Mouse (Mus musculus) heart, adult 2 months (tissue): ENCODE data around the gene Map2k5. TPM values are rescaled to one million over a fixed set of nuclear protein-coding genes. Genes with fewer than 3 reads are reported as not detected.

Experiments used
- DNase-seq, 2 experiments: peaks; one replicate each; pipeline ENCODE4 v3.0.0; 2021
- H3K27ac ChIP-seq: fragments of 200-600 bp; 2 replicates; pipeline ENCODE4 v1.8.1; 2022
- H3K27me3 ChIP-seq: fragments of 200-500 bp; 2 replicates; pipeline ENCODE4 v1.6.1; 2012; ENCODE audit warnings: mild to moderate bottlenecking, low read length, inconsistent platforms, mixed read lengths; ENCODE audit not compliant: control insufficient read depth, insufficient read depth
- H3K36me3 ChIP-seq: fragments of 200-500 bp; 2 replicates; pipeline ENCODE4 v1.6.1; 2012; ENCODE audit warnings: low read length, inconsistent platforms; ENCODE audit not compliant: control insufficient read depth, insufficient read depth
- H3K4me1 ChIP-seq: fragments of 200-500 bp; 2 replicates; pipeline ENCODE4 v1.6.1; 2011; ENCODE audit warnings: low read length; ENCODE audit not compliant: control insufficient read depth, insufficient read depth
- H3K4me3 ChIP-seq: fragments of 200-600 bp; 2 replicates; pipeline ENCODE4 v1.8.1; 2022
- H3K79me2 ChIP-seq: fragments of 200-500 bp; replicated peaks from 2 replicates; pipeline ENCODE4 v1.6.1; 2012; ENCODE audit warnings: mild to moderate bottlenecking, inconsistent platforms, low read length, moderate library complexity, mixed read lengths; ENCODE audit not compliant: control insufficient read depth, insufficient read depth
- H3K9ac ChIP-seq: fragments of 200-500 bp; 2 replicates; pipeline ENCODE4 v1.6.1; 2012; ENCODE audit warnings: low read depth, mild to moderate bottlenecking, control low read depth, inconsistent platforms, low read length, mixed read lengths
- CTCF ChIP-seq: fragments of 200-600 bp; IDR thresholded peaks from 2 replicates; pipeline ENCODE4 v1.8.1; 2022; ENCODE audit warnings: antibody characterized with exemption, mild to moderate bottlenecking, moderate library complexity
- EP300 ChIP-seq: fragments of 200-500 bp; IDR thresholded peaks from 2 replicates; pipeline ENCODE4 v1.6.1; 2011; ENCODE audit warnings: low read depth, low read length, control low read depth; ENCODE audit not compliant: insufficient read depth
- POLR2A ChIP-seq: fragments of 200-500 bp; IDR thresholded peaks from 2 replicates; pipeline ENCODE4 v1.6.1; 2011; ENCODE audit warnings: mild to moderate bottlenecking, low read depth, low read length, control low read depth; ENCODE audit not compliant: insufficient read depth
- WGBS: fragments of 180-500 bp; shearing (Covaris S2); methylation state at CpG from one replicate; pipeline ENCODE4 v1.1.7; 2018; 5-methylcytosine and 5-hydroxymethylcytosine counted together
- intact Hi-C: fragments of 180-260 bp; cut with DNase I; formaldehyde crosslinking; loops from one replicate; pipeline ENCODE4 v1.15.1; 2025
- polyA plus RNA-seq: library from polyadenylated mRNA; depleted of rRNA; stranded (reverse); fragments of >200 nt; gene quantifications from 2 replicates; pipeline ENCODE4 v1.2.3, GENCODE M21; 2012
- total RNA-seq, 2 experiments: library from RNA; stranded (reverse); gene quantifications; 2 replicates each; pipeline ENCODE4 v1.2.3; 2021

Map2k5 gene
- total and polyA plus RNA-seq, 3 experiments, result 17.9 to 31.8 (median 20.7) TPM

GRCm38 (mm10) chr9:63169127-63169526 lies 208.6 kb downstream of the Map2k5 start:
- Histone ChIP-seq H3K79me2 (no peaks in the 10 kb centered on the region), H3K4me3 (no peak overlapping the region), H3K27me3 (no peaks in the 10 kb centered on the region), H3K4me1 (no peaks in the 10 kb centered on the region), H3K9ac (no peak overlapping the region), H3K27ac (no peak overlapping the region), H3K36me3 (no peaks in the 10 kb centered on the region)
- DNase-seq, result no peak
- no peak for TF ChIP-seq POLR2A
- 0 out of 2 replicates have a peak, but pooled peaks have one; percentile 17 for TF ChIP-seq CTCF
- TF ChIP-seq EP300, result no peak
- intact Hi-C loops, result no loop called here
- WGBS, result 83% methylated on average over 1 of the region's 1 CpGs

- Histone ChIP-seq H3K36me3 (no peaks in the 10 kb centered on the region), H3K27ac (no peak overlapping the region), H3K4me1 (no peaks in the 10 kb centered on the region), H3K79me2 (no peaks in the 10 kb centered on the region), H3K27me3 (no peaks in the 10 kb centered on the region), H3K4me3 (no peak overlapping the region), H3K9ac (no peak overlapping the region)
- TF ChIP-seq POLR2A (no peak), EP300 (no peak), CTCF (no peak)
- 64% methylated on average over 9 of the region's 9 CpGs for WGBS
- no peak for DNase-seq
- intact Hi-C loops, result no loop called here
Observed at GRCm38 (mm10) chr9:63165070-63165469, 212.6 kb downstream of the Map2k5 start.

GRCm38 (mm10) chr9:63163756-63164155 lies 213.9 kb downstream of the Map2k5 start:
- 80% methylated on average over 8 of the region's 8 CpGs for WGBS
- no peak for DNase-seq

GRCm38 (mm10) chr9:63151949-63152348 lies 225.8 kb downstream of the Map2k5 start:
- no peak for DNase-seq
- Histone ChIP-seq H3K79me2 (no peaks in the 10 kb centered on the region), H3K36me3 (no peaks in the 10 kb centered on the region), H3K27ac (no peak overlapping the region), H3K9ac (no peak overlapping the region), H3K4me1 (no peaks in the 10 kb centered on the region), H3K4me3 (no peak overlapping the region), H3K27me3 (peaks cover 18% of the 10 kb centered on the region)
- WGBS, result 33% methylated on average over 14 of the region's 14 CpGs
- TF ChIP-seq EP300 (no peak), CTCF (no peak), POLR2A (no peak)
- intact Hi-C loops, result no loop called here

More at GRCm38 (mm10) chr9:63163756-63164155, 213.9 kb downstream of the Map2k5 start:
- no peak overlapping the region for H3K4me3 ChIP-seq
- TF ChIP-seq EP300 (no peak), POLR2A (no peak), CTCF (no peak)
- H3K9ac ChIP-seq, result no peak overlapping the region
- H3K36me3 ChIP-seq, result no peaks in the 10 kb centered on the region
- no peaks in the 10 kb centered on the region for H3K4me1 ChIP-seq
- H3K79me2 ChIP-seq, result no peaks in the 10 kb centered on the region
- no peaks in the 10 kb centered on the region for H3K27me3 ChIP-seq
- no peak overlapping the region for H3K27ac ChIP-seq
- intact Hi-C loops, result no loop called here

- no peak overlapping the region for H3K27ac ChIP-seq
- WGBS, result 2% methylated on average over 20 of the region's 20 CpGs
- H3K4me1 ChIP-seq, result no peaks in the 10 kb centered on the region
- no peak for TF ChIP-seq CTCF
- no peak for TF ChIP-seq EP300
- TF ChIP-seq POLR2A, result no peak
- peak; percentile 49 to 74 for DNase-seq
- H3K27me3 ChIP-seq, result peaks cover 22% of the 10 kb centered on the region
- no peak overlapping the region for H3K4me3 ChIP-seq
- no peak overlapping the region for H3K9ac ChIP-seq
- intact Hi-C loops, result no loop called here
- H3K36me3 ChIP-seq, result no peaks in the 10 kb centered on the region
- H3K79me2 ChIP-seq, result no peaks in the 10 kb centered on the region
Observed at GRCm38 (mm10) chr9:63151072-63151870, 226.4 kb downstream of the Map2k5 start.

- Histone ChIP-seq H3K9ac (no peak overlapping the region), H3K27me3 (peaks cover 30% of the 10 kb centered on the region), H3K4me3 (no peak overlapping the region), H3K27ac (no peak overlapping the region), H3K79me2 (no peaks in the 10 kb centered on the region), H3K36me3 (no peaks in the 10 kb centered on the region), H3K4me1 (no peaks in the 10 kb centered on the region)
- 5% methylated on average over 27 of the region's 27 CpGs for WGBS
- TF ChIP-seq EP300, result no peak
- no peak for TF ChIP-seq POLR2A
- intact Hi-C loops, result no loop called here
- no peak for DNase-seq
Observed at GRCm38 (mm10) chr9:63150086-63150800, 227.5 kb downstream of the Map2k5 start.
